Mouse (Mus musculus): ENCODE results near the gene Xlr4b.
"Not testable (repeated sequence)": the region's sequence is repeated elsewhere in the genome, so short reads cannot be mapped to it uniquely, and the experiment has no call there.

Gene Xlr4b

GRCm38 (mm10) chrX:73213819-73214564 lies at the start of gene Xlr4b:
Gene Xlr4b (plus strand): TSS chrX:73214333.
- not testable (repeated sequence) for DNase-seq (ENCODE audit: low spot score)

- not testable (repeated sequence) for DNase-seq (ENCODE audit: low spot score)
Measured at GRCm38 (mm10) chrX:73176889-73177288, 37.2 kb upstream of the Xlr4b start, which contains the start of gene Spin2d. Gene Spin2d (minus strand): TSS chrX:73176989.

- DNase-seq (ENCODE audit: low spot score), result peak; percentile 46
Measured at GRCm38 (mm10) chrX:73191934-73192333, 22.2 kb upstream of the Xlr4b start, which contains the start of gene Xlr3b. Gene Xlr3b (plus strand): TSS chrX:73192207.

- DNase-seq (ENCODE audit: low spot score), result no peak
Measured at GRCm38 (mm10) chrX:73225365-73225764, 11.2 kb downstream of the Xlr4b start.

DNA sequence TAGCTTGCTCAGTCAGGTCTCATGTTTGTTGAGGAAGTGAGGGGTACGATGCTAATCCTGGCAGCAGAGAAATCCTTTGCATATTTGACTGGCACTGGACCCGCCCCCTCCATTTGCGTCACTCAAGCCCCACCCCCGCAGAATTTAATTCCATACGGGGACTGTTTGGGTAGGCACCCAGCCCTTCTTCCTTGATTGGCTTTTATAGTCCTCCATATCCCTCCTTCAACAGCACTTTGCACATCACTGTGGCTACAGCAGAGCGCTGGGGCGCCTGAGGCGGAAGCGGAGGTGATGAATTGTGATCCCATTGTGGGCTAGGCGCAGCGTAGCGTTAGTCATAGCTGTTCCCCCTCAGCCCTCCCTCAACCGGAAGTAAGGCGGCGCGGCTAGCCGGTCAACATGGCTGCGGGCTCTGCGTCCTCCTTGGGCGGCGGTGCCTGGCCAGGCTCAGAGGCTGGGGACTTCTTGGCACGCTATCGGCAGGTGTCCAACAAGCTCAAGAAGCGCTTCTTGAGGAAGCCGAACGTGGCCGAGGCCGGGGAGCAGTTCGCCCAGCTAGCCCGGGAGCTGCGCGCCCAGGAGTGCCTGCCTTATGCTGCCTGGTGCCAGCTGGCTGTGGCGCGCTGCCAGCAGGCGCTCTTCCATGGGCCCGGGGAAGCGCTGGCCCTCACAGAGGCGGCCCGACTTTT lies 13.9 kb downstream of the Xlr4b start, which contains the start of gene F8a:
Gene F8a (plus strand): TSS at position 378 of the 692 bp plus-strand sequence.
- DNase-seq (ENCODE audit: low spot score), result peak; percentile 82

DNA sequence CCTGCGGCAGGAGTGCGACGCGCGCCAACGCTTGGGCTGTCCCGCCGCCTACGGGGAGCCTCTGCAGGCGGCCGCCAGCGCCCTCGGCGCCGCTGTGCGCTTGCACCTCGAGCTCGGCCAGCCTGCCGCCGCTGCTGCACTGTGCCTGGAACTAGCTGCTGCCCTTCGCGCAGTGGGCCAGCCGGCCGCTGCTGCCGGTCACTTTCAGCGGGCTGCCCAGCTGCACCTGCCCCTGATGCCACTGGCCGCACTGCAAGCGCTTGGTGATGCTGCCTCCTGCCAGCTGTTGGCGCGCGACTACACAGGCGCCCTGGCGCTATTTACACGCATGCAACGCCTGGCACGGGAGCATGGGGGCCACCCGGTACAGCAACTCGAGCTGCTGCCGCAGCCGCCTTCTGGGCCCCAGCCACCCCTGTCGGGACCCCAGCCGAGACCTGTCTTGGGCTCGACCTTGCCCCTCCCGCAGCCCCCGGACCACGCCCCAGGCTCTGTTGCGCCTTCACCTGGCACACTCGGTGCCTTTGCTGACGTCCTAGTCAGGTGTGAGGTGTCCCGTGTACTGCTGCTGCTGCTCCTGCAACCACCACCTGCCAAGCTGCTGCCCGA lies 14.6 kb downstream of the Xlr4b start:
- peak; percentile 38 for DNase-seq (ENCODE audit: low spot score)

DNA sequence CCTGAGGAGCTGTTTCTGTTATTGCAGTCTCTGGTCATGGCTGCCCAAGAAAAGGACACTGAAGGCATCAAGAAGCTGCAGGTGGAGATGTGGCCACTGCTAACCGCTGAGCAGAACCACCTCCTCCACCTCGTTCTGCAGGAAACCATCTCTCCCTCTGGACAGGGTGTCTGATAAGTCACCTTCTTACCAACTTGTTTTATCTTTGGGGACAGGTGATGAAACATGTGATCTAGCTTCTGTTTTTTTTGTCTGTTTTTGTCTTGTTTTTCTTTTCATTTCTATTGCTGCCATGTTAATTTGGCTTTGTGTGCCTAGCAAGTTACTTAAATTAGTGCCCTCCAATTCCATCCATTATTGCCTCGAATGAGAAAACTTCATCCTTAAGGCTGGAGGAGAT lies 15.2 kb downstream of the Xlr4b start:
- no peak for DNase-seq (ENCODE audit: low spot score)

DNA sequence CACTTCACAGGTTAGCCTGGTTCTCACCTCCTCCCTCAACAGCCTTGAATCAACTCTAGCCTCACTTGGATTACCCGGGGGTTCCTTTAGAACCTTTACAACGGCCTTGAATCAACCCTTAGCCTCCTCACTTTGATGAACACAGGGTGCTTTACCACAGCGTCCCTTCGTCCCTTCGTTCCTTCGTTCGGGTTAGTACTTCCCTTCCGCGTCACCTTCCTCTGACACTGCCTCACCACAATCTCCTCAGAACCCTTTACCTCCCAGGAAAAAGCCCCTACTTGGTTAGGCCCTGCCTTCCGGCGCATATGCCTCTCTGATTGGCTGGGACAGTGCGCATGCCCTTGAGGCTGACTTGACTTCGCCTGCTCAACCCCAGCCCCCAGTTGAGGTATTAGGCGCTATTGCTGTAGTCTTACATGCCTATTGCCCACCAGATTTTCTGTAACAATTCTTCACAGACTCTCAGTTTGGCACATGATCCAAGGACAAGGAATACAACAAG lies 28.7 kb downstream of the Xlr4b start, which contains the start of gene Xlr4c:
Gene Xlr4c (minus strand): TSS at position 310 of the 505 bp plus-strand sequence.
- not testable (repeated sequence) for DNase-seq (ENCODE audit: low spot score)

DNA sequence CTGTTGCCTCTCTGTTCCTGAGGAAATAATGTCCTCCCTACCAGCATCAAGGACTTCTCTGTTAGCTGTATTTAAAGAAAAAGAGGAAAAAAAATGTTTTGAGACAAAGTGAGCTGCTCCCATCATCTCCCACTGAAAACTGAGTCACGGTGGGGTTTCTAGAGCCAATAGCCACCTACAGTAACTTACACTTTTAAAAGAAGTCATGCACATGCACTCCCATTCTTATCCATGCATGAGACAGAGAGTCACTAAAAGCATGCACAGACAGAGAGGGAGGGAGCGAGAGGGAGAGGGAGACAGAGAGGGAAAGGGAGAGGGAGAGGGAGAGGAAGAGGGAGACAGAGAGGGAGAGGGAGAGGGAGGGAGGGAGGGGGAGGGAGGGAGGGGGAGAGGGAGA lies 48.3 kb downstream of the Xlr4b start:
- DNase-seq (ENCODE audit: low spot score), result not testable (repeated sequence)

GRCm38 (mm10) chrX:73265270-73265669 lies 51.1 kb downstream of the Xlr4b start, which contains the start of gene Xlr3c:
Gene Xlr3c (minus strand): TSS chrX:73265390.
- DNase-seq (ENCODE audit: low spot score), result peak; percentile 57

Data from testis, postnatal 14 days (tissue).